Mouse (Mus musculus) G1E (cell line): ENCODE data around the gene Ppp1r1c.

Experiments
- CTCF ChIP-seq: IDR thresholded peaks from 2 replicates; pipeline ENCODE4 v1.5.1; 2012; ENCODE audit warnings: low read depth, low read length, inconsistent platforms, mixed read lengths
- GATA1 ChIP-seq: IDR thresholded peaks from 2 replicates; pipeline ENCODE4 v1.6.1; 2012; ENCODE audit warnings: borderline replicate concordance, low read length, inconsistent platforms, mixed read lengths
- GATA2 ChIP-seq: IDR thresholded peaks from 2 replicates; pipeline ENCODE4 v1.6.1; 2012; ENCODE audit warnings: low read depth, low read length, inconsistent platforms, borderline replicate concordance
- POLR2AphosphoS5 ChIP-seq: IDR thresholded peaks from 2 replicates; pipeline ENCODE4 v1.6.1; 2012; ENCODE audit warnings: low read depth, low read length, inconsistent platforms; ENCODE audit not compliant: insufficient replicate concordance
- TAL1 ChIP-seq: conservative IDR thresholded peaks from 2 replicates; pipeline ENCODE4 v1.6.1; 2012; ENCODE audit warnings: low read depth, low read length, inconsistent platforms, mixed read lengths

DNA sequence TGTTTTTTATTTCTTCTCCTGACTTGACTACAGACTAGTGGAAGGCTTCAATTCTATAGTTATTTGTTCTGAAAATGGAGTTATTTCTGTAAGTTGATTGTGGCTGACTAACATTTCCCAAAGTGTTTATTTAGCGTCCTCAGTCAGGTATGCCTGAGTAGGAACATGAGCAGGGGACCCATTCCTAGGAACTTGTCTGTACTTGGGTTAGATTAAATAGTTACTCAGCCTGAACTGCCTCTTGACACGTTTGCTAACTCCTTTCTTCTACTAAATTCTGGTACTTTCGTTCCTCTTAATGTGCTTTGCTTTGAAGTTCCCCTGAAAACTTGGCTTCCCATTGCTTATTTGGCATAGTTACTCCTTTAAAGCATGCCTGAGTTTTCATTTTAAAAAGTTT is 42.1 kb upstream of the Ppp1r1c start:
- TF ChIP-seq CTCF, result no peak
- no peak for TF ChIP-seq TAL1
- TF ChIP-seq POLR2AphosphoS5, result no peak
- no peak for TF ChIP-seq GATA1
- no peak for TF ChIP-seq GATA2
